Mouse (Mus musculus) common myeloid progenitor, adult 5-6 weeks (primary cell): ENCODE measurements around the gene Aldh3b2. TPM values are rescaled to one million over a fixed set of nuclear protein-coding genes. Genes with fewer than 3 reads are reported as not detected.
"Not testable (repeated sequence)": the region's sequence is repeated elsewhere in the genome, so short reads cannot be mapped to it uniquely, and the experiment has no call there.

Experiments used
- ATAC-seq: replicated peaks from 2 replicates; pipeline ENCODE4 v1.8.0; 2016; ENCODE audit warnings: low read depth, mild to moderate bottlenecking, moderate TSS enrichment, inconsistent platforms; ENCODE audit not compliant: poor library complexity, severe bottlenecking
- total RNA-seq: library from RNA; stranded (forward); fragments of 200-1000, 187-1606 nt; gene quantifications from 2 replicates; pipeline ENCODE4 v1.2.3, GENCODE M21; 2017

Aldh3b2 gene
- total RNA-seq, 1 experiment from 2014 or later: 0.59 TPM

- 0 out of 2 replicates have a peak, but pooled peaks have one; percentile 31 for ATAC-seq
Observed at GRCm38 (mm10) chr19:3945872-3946564, 26.1 kb upstream of the Aldh3b2 start.

- peak; percentile 61 for ATAC-seq
Observed at GRCm38 (mm10) chr19:3946715-3947114, 25.4 kb upstream of the Aldh3b2 start.

GRCm38 (mm10) chr19:3947813-3948212 lies 24.3 kb upstream of the Aldh3b2 start:
- ATAC-seq: no peak

- no peak for ATAC-seq
Observed at GRCm38 (mm10) chr19:3948546-3948945, 23.6 kb upstream of the Aldh3b2 start.

- no peak for ATAC-seq
Observed at GRCm38 (mm10) chr19:3950331-3950730, 21.8 kb upstream of the Aldh3b2 start.

- ATAC-seq: 0 out of 2 replicates have a peak, but pooled peaks have one; percentile 39
Observed at GRCm38 (mm10) chr19:3951461-3951860, 20.7 kb upstream of the Aldh3b2 start.

- no peak for ATAC-seq
Observed at GRCm38 (mm10) chr19:3952099-3952498, 20.0 kb upstream of the Aldh3b2 start.

DNA sequence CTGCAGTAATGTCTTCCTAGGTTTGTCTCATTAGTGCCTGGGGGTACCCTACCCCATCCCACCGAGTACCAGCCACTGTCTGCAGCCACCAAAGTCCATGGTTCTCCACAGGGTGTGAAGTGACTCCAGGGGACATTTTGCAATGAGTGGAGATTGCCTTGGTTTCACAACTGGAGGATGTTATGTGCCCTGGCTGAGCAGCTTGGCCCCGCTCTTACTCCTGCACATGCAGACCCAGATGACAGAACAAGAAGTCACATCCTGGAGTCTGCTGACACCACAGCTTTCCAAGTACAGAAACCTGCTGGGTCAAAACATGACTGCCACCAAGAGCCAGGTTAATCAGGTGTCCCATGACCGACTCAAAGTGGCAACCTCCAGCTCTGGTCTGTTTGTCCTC lies 17.1 kb upstream of the Aldh3b2 start:
- no peak for ATAC-seq

DNA sequence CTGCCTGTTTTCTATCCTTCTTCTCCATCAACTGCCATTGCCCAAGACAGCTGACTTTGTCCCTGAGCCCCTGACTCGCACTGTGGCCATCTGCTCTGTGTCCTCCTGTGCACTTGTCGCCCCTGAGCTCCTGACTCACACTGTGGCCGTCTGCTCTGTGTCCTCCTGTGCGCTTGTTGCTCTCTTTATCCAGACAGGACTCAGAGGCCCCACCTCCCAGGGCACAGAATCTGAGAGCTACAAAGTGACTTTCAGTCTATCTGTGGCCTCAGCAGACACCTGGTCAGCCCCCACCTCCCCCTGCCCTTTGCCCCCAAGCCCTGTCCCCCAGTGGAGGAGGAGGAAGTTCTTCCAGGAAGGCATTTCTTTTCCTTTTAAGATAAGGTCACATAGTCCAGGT lies 16.3 kb upstream of the Aldh3b2 start:
- ATAC-seq: no peak

- not testable (repeated sequence) for ATAC-seq
Observed at GRCm38 (mm10) chr19:3957296-3958036, 14.7 kb upstream of the Aldh3b2 start.

DNA sequence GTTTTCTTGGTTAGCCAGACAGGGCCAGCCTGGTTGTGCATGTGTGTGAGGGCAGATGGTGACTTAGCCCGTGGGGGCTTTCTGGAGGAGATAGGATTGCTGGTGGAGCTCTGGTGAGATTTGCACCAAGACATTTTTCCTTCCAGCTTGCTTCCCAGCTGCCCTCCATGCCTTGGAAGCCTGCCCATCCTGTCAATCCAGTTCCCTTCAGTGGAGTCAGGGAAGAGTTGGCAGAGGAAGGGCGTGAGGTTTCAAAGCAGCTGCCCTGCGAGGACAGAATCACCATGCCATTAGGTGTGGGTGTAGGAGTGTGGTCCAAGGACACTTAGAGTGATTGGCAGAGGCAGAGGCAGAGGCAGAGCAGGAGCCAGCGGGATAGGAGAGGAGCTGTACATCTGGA lies 13.7 kb upstream of the Aldh3b2 start, which contains the start of gene Aldh3b3:
Aldh3b3 (plus strand) TSS at position 176 of the 400 bp plus-strand sequence.
- ATAC-seq: no peak

- no peak for ATAC-seq
Observed at GRCm38 (mm10) chr19:3959030-3959429, 13.1 kb upstream of the Aldh3b2 start.

DNA sequence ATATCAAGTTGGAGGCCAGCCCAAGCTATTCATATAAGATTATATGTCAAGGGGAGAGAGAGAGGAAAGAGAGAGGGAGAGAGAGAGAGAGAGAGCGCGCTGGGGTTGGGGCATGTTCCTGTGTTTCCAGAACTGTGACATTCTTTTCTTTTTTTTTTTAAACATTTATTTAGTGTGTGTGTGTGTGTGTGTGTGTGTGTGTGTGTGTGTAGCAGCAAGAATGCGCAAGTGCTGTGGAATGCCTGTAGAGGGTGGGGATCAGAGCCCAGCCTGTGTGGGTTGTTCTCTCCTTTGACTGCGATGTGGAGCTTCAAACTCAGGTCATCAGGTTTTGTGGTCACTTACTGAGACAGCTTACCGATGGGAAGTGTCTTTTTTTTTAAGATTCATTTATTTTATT lies 11.9 kb upstream of the Aldh3b2 start:
- no peak for ATAC-seq

- ATAC-seq: not testable (repeated sequence)
Observed at GRCm38 (mm10) chr19:3961805-3962204, 10.3 kb upstream of the Aldh3b2 start.

GRCm38 (mm10) chr19:3962469-3962868 lies 9.7 kb upstream of the Aldh3b2 start:
- no peak for ATAC-seq

GRCm38 (mm10) chr19:3964030-3964429 lies 8.1 kb upstream of the Aldh3b2 start:
- ATAC-seq: no peak

DNA sequence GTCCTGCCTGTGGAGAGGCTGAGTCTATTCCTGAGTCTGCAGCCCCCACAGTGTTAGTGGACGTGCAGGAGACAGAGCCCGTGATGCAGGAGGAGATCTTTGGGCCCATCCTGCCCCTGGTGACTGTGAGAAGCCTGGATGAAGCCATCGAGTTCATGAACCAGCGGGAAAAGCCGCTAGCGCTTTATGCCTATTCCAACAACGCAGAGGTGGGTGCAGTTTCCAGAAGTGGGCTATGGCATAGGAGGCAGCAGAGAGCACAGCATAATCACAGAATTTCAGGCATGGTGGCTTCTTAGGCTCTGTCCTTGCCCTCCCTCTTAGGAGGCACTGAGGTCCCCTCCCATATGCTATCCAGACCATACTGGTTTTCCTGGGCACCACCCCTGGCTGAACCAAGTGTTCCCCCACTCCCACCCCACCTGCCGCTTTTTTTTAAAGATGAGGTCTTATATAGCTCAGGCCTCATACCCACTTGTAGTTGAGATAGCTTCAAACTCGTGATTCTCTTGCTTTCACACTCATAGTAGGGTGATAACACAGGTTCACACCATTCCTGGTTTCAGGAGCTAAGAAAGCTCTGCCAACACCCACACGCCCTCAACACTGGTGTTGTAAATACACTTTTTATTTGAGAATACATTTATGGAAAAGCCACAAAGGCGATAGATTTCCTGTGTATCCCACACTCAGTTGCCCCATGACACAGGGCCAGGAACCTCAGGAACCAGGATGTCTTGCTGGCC lies 5.6 kb upstream of the Aldh3b2 start:
- ATAC-seq: peak; percentile 49; the same call in 1 of the 2 replicates

- no peak for ATAC-seq
Observed at GRCm38 (mm10) chr19:3967258-3967657, 4.9 kb upstream of the Aldh3b2 start.

GRCm38 (mm10) chr19:3974608-3975007 lies 2.5 kb downstream of the Aldh3b2 start:
- not testable (repeated sequence) for ATAC-seq

DNA sequence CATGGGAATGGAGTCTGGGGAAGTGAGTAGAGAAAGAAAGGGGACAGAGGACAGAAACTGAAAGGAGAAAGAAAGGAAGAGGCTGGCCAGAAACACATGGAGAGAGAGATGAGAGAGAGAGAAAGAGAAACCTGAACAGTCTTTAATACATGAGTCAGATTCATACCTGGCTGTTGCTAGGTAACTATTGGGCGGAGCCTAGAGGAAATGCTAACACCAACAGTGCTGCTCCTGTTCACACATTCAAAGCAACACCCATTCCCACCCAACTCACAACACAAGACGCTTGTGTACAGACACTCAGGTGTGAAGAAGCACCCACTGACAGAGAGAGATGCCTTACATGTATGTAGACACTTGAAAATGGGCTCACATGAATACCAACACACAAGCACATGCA lies 3.7 kb downstream of the Aldh3b2 start:
- no peak for ATAC-seq

- peak; percentile 76 for ATAC-seq
Observed at GRCm38 (mm10) chr19:3980309-3980708, 8.2 kb downstream of the Aldh3b2 start.
